Mouse (Mus musculus) embryonic facial prominence, embryonic 12.5 days (tissue): ENCODE measurements around the gene Txlng. TPM values are rescaled to one million over a fixed set of nuclear protein-coding genes. Genes with fewer than 3 reads are reported as not detected.

Experiments used
- ATAC-seq: fragments of 200-750 bp; cut with Nextera tagmentation; 2 replicates; pipeline ENCODE4 v1.8.0; 2017; ENCODE audit not compliant: insufficient number of reproducible peaks, insufficient read depth, low FRiP score, low TSS enrichment
- H3K27ac ChIP-seq: fragments of 300-500 bp; sonication (generic); 2 replicates; pipeline ENCODE4 v1.5.1; 2016; ENCODE audit warnings: mild to moderate bottlenecking
- H3K27me3 ChIP-seq: fragments of 300-500 bp; sonication (generic); 2 replicates; pipeline ENCODE4 v1.6.1; 2016; ENCODE audit warnings: mild to moderate bottlenecking, moderate library complexity
- H3K36me3 ChIP-seq: fragments of 300-500 bp; sonication (generic); 2 replicates; pipeline ENCODE4 v1.6.1; 2016; ENCODE audit warnings: mild to moderate bottlenecking
- H3K4me1 ChIP-seq: fragments of 300-500 bp; sonication (generic); 2 replicates; pipeline ENCODE4 v1.6.1; 2016
- H3K4me2 ChIP-seq: fragments of 300-500 bp; sonication (generic); replicated peaks from 2 replicates; pipeline ENCODE4 v1.6.1; 2016; ENCODE audit warnings: mild to moderate bottlenecking, moderate library complexity
- H3K4me3 ChIP-seq: fragments of 300-500 bp; sonication (generic); 2 replicates; pipeline ENCODE4 v1.5.1; 2016; ENCODE audit warnings: mild to moderate bottlenecking
- H3K9ac ChIP-seq: fragments of 300-500 bp; sonication (generic); 2 replicates; pipeline ENCODE4 v1.6.1; 2016; ENCODE audit warnings: mild to moderate bottlenecking, moderate library complexity
- H3K9me3 ChIP-seq: fragments of 300-500 bp; sonication (generic); 2 replicates; pipeline ENCODE4 v1.6.1; 2016; ENCODE audit warnings: mild to moderate bottlenecking, moderate library complexity
- WGBS: fragments of 180-500 bp; shearing (Covaris S2); methylation state at CpG from one replicate; pipeline ENCODE4 v1.1.7; 2016; 5-methylcytosine and 5-hydroxymethylcytosine counted together
- microRNA counts: library from miRNA; unstranded; fragments of <30 nt; microRNA quantifications from one replicate; lab custom pipeline; 2017
- microRNA-seq: library from miRNA; unstranded; fragments of <30 nt; microRNA quantifications from one replicate; pipeline ENCODE4, GENCODE M21; 2017
- polyA plus RNA-seq: library from polyadenylated mRNA; unstranded; fragments of >200 nt; fragmentation: Nextera tagmentation; extraction: Ambion mirVana; gene quantifications from 2 replicates; pipeline ENCODE4 v1.2.1, GENCODE M21; 2016

Txlng gene
- polyA plus RNA-seq, 1 experiment from 2014 or later, result 17.1 TPM

GRCm38 (mm10) chrX:162759251-162760114, 69.8 kb downstream of the Txlng start:
- H3K27me3 ChIP-seq, result 0 out of 2 replicates have a peak, but pooled peaks cover 5% of the 10 kb centered on the region
- no peak for ATAC-seq
- H3K4me3 ChIP-seq, result peak overlapping the region; percentile 19; the same call in 1 of the 2 replicates
- no peaks in the 10 kb centered on the region for H3K36me3 ChIP-seq
- no peak overlapping the region for H3K9ac ChIP-seq
- no peaks in the 10 kb centered on the region for H3K9me3 ChIP-seq
- 27% methylated on average over 22 of the region's 32 CpGs for WGBS
- peak overlapping the region; percentile 98 for H3K27ac ChIP-seq
- peak overlapping the region; percentile 35 for H3K4me2 ChIP-seq
- H3K4me1 ChIP-seq, result no peaks in the 10 kb centered on the region

DNA sequence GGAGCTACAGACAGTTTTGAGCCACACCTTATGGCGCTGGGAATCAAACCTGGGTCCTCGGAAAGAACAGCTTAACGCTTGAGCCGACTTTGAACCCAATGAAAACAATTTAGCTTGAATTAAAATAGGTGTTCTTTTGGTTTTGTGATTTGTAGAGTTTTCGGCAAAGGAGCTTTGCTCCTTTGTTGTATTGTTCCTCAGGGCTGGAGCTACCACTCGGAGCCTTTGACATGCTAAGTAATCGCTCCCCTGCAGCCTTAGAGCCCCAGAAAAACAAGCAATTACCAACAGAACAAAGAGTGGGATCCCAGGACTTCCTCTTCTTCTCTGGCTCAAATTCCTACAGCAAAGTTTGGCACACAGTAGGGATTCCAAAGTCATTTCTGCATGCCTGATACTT, 73.2 kb downstream of the Txlng start:
- Histone ChIP-seq H3K27me3 (0 out of 2 replicates have a peak, but pooled peaks cover 5% of the 10 kb centered on the region), H3K4me3 (no peak overlapping the region), H3K4me2 (no peak overlapping the region), H3K36me3 (no peaks in the 10 kb centered on the region), H3K4me1 (no peaks in the 10 kb centered on the region), H3K9me3 (no peaks in the 10 kb centered on the region), H3K9ac (no peak overlapping the region), H3K27ac (no peak overlapping the region)
- ATAC-seq, result no peak
- 38% methylated on average over 7 of the region's 7 CpGs for WGBS

GRCm38 (mm10) chrX:162754314-162754713, 74.9 kb downstream of the Txlng start:
- H3K9ac ChIP-seq, result no peak overlapping the region
- H3K4me2 ChIP-seq, result no peak overlapping the region
- no peaks in the 10 kb centered on the region for H3K36me3 ChIP-seq
- no peaks in the 10 kb centered on the region for H3K4me1 ChIP-seq
- H3K9me3 ChIP-seq, result no peaks in the 10 kb centered on the region
- H3K4me3 ChIP-seq, result no peak overlapping the region
- ATAC-seq, result no peak
- WGBS, result 85% methylated on average over 4 of the region's 4 CpGs
- no peaks in the 10 kb centered on the region for H3K27me3 ChIP-seq
- no peak overlapping the region for H3K27ac ChIP-seq

GRCm38 (mm10) chrX:162752418-162752817, 76.8 kb downstream of the Txlng start:
- peaks cover 2% of the 10 kb centered on the region; the same call in 1 of the 2 replicates for H3K27me3 ChIP-seq
- H3K4me2 ChIP-seq, result no peak overlapping the region
- no peak overlapping the region for H3K4me3 ChIP-seq
- H3K27ac ChIP-seq, result no peak overlapping the region
- no peaks in the 10 kb centered on the region for H3K36me3 ChIP-seq
- H3K9ac ChIP-seq, result no peak overlapping the region
- no peaks in the 10 kb centered on the region for H3K4me1 ChIP-seq
- 96% methylated on average over 2 of the region's 2 CpGs for WGBS
- no peaks in the 10 kb centered on the region for H3K9me3 ChIP-seq
- no peak for ATAC-seq

DNA sequence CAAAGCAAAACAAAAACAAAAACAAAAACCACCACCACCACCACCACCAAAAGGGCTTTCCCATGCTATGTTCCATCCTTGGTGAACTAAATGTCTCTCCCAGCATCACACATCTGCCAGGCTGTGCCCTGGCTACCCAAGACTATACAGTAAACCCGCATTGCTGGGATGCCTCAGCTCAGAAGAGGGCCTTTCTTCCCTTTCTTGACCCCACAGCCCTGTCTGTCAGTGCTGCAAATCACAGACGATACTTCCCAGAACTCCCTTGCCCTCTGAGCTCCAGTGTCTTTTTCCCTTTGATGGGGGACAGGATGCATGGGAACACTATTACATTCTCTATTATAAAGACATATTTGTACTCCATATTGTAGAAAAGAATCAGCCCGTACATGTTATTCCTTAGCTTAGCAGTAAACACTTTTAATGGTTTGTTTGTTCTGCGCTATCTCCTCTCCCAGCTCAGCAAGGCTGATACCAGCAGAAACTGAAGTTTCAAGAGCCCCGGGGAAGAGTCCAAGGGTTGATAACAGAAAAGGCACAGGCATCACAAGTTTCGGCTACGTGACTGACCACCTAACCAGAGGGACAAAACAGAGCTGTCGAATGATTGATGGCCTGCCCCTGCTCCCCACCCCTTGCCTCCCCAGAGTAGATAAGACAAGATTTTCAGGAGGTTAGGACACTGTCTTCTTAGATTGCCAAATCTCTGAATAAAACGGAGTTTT, 80.4 kb downstream of the Txlng start:
- ATAC-seq, result no peak
- 53% methylated on average over 9 of the region's 9 CpGs for WGBS
- Histone ChIP-seq H3K9ac (no peak overlapping the region), H3K4me1 (no peaks in the 10 kb centered on the region), H3K36me3 (no peaks in the 10 kb centered on the region), H3K27me3 (peaks cover 2% of the 10 kb centered on the region; the same call in 1 of the 2 replicates), H3K4me2 (no peak overlapping the region), H3K27ac (no peak overlapping the region), H3K4me3 (no peak overlapping the region), H3K9me3 (no peaks in the 10 kb centered on the region)

- no peaks in the 10 kb centered on the region for H3K27me3 ChIP-seq
- H3K27ac ChIP-seq, result peak overlapping the region; percentile 81
- H3K36me3 ChIP-seq, result no peaks in the 10 kb centered on the region
- no peaks in the 10 kb centered on the region for H3K9me3 ChIP-seq
- peak overlapping the region; percentile 34 for H3K4me3 ChIP-seq
- peak overlapping the region; percentile 49 for H3K4me2 ChIP-seq
- H3K4me1 ChIP-seq, result no peaks in the 10 kb centered on the region
- WGBS, result 36% methylated on average over 9 of the region's 9 CpGs
- H3K9ac ChIP-seq, result no peak overlapping the region
- no peak for ATAC-seq
Measured at GRCm38 (mm10) chrX:162736140-162736659, 93.1 kb downstream of the Txlng start.

DNA sequence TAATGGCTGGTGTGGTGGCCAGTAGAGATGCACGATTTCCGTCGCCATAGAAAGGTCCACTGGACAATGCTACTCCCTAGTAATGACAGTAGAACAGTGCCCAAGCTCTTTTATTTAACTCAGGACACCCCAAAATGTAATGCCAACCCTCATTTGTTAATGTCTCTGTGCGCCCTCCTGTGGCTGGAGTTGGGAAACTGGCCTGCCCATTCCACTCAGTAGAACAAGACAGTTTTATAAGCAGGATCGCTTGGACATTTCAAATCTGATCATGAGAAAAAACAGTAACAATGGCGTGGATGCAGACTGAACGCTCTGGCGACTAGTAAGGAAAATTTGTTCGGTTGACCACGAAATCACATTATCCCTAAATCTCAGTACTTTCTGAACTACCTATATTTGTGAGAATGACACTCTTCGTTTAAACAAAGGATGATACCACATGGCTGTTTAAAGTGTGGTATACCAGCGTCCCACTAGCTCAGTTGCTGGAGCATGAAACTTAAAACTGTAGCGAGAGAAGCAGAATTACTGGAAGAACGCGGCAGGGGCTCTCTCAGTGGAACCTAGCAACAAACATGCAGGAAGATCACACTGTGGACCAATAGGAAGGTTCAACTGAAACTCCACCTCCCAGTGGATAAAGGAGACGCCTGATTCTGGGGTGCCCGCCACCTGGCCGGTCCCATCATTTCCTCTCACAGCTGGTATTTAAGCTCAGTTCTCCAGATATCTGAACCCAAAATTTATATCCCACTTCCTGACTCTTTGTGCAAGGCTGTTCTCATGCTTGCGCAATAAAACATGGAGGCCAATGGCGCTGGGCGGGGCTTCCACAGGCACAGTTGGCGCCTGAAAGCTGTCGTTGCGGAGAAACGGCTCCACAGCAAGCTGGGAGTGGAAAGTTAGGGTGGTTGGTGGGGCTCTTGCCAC, 94.0 kb downstream of the Txlng start:
- Histone ChIP-seq H3K4me2 (peak overlapping the region; percentile 49), H3K4me1 (no peaks in the 10 kb centered on the region), H3K27me3 (no peaks in the 10 kb centered on the region), H3K27ac (peak overlapping the region; percentile 81), H3K36me3 (no peaks in the 10 kb centered on the region), H3K9ac (peak overlapping the region; percentile 17; the same call in 1 of the 2 replicates), H3K9me3 (no peaks in the 10 kb centered on the region), H3K4me3 (peak overlapping the region; percentile 34)
- WGBS, result 21% methylated on average over 25 of the region's 25 CpGs
- peak; percentile 84 for ATAC-seq

- Histone ChIP-seq H3K27me3 (0 out of 2 replicates have a peak, but pooled peaks cover 4% of the 10 kb centered on the region), H3K9ac (no peak overlapping the region), H3K27ac (no peak overlapping the region), H3K9me3 (no peaks in the 10 kb centered on the region), H3K4me2 (no peak overlapping the region), H3K36me3 (no peaks in the 10 kb centered on the region), H3K4me1 (no peaks in the 10 kb centered on the region), H3K4me3 (no peak overlapping the region)
- ATAC-seq, result no peak
- 82% methylated on average over 4 of the region's 4 CpGs for WGBS
Measured at GRCm38 (mm10) chrX:162730031-162730430, 99.2 kb downstream of the Txlng start.

MicroRNA genes within 50 kb of the gene (microRNA counts, 519-probe panel; counts per million panel counts)
- 460 counts per million, percentile 65 among the panel's probes with 10 or more counts for microRNA mmu-miR-3473 (lab: Ali Mortazavi, UCI)

Small RNAs within 50 kb of the gene (microRNA-seq; reads per million reads assigned to microRNA genes)
- gene Mir3473a, result not detected

Other genes starting within 250 kb of the Txlng start
- gene Reps2, start 185.8 kb downstream of the Txlng start, polyA plus RNA-seq, result 0.95 and 1.4 TPM in 2 replicates
- gene Rbbp7, start 69.1 kb downstream of the Txlng start, polyA plus RNA-seq, result 402 TPM in 2 replicates
- 47.0 and 49.4 TPM in 2 replicates for gene Syap1, start 59.0 kb upstream of the Txlng start, polyA plus RNA-seq
- 99.0 and 103 TPM in 2 replicates for gene Ctps2, start 71.8 kb upstream of the Txlng start, polyA plus RNA-seq
- not detected in 2 replicates for gene S100g, start 135.1 kb upstream of the Txlng start, polyA plus RNA-seq